Mouse (Mus musculus): ENCODE measurements at regions not wholly inside any gene's neighbourhood (a gene's known extent, or its start where the extent isn't known, plus 50 kb on each side); places are given as distances from the start of the nearest gene placed in this dataset.

- 63% methylated on average over 5 of the region's 5 CpGs for WGBS
- ATAC-seq: no peak
These were observed 204.9 kb upstream of the Irx5 start for GRCm38 (mm10) chr8:92152478-92152877.

DNA sequence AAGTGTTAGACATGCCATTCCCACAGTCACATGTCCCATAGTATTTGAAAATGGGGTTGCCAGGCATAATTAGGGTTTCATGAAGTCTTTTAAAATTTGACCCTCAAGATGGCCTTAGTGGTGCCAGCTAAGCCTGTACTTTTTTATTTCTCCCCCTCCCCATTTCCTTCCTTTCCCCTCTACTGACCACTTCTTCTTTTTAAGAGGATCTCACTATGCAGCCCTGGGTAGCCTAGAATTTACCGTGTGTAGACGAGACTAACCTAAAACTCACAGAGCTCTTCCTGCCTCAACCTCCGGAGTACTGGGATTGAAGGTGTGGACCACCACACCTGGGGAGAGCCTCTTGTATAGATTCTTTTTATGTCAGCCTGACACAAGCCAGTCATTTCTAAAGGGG is 209.8 kb upstream of the Irx5 start:
- H3K36me3 ChIP-seq (ENCODE audit: control insufficient read depth, insufficient read depth, low read length): no peaks in the 10 kb centered on the region
- H3K4me2 ChIP-seq (ENCODE audit: low read length): no peak overlapping the region
- H3K4me3 ChIP-seq (ENCODE audit: low read depth, low read length): no peak overlapping the region
- ATAC-seq: no peak
- no peak overlapping the region for H3K9ac ChIP-seq (ENCODE audit: low read depth, low read length)
- H3K27me3 ChIP-seq (ENCODE audit: control insufficient read depth, insufficient read depth, low read depth, low read length): no peaks in the 10 kb centered on the region
- 96% methylated on average over 3 of the region's 3 CpGs for WGBS
- H3K9me3 ChIP-seq (replicated peaks; ENCODE audit: control insufficient read depth, low read length, poor library complexity, severe bottlenecking): no peaks in the 10 kb centered on the region
- no peaks in the 10 kb centered on the region for H3K4me1 ChIP-seq (ENCODE audit: control insufficient read depth, insufficient read depth, low read length)
- H3K27ac ChIP-seq (ENCODE audit: low read length): no peak overlapping the region

More at GRCm38 (mm10) chr8:92152478-92152877, 204.9 kb upstream of the Irx5 start:
- H3K27ac ChIP-seq (ENCODE audit: low read length): no peak overlapping the region
- H3K9me3 ChIP-seq (replicated peaks; ENCODE audit: control insufficient read depth, low read length, poor library complexity, severe bottlenecking): no peaks in the 10 kb centered on the region
- H3K4me3 ChIP-seq (ENCODE audit: low read depth, low read length): no peak overlapping the region
- no peak overlapping the region for H3K9ac ChIP-seq (ENCODE audit: low read depth, low read length)
- no peaks in the 10 kb centered on the region for H3K4me1 ChIP-seq (ENCODE audit: control insufficient read depth, insufficient read depth, low read length)
- peaks cover 7% of the 10 kb centered on the region for H3K27me3 ChIP-seq (ENCODE audit: control insufficient read depth, insufficient read depth, low read depth, low read length)
- no peak overlapping the region for H3K4me2 ChIP-seq (ENCODE audit: low read length)
- no peaks in the 10 kb centered on the region for H3K36me3 ChIP-seq (ENCODE audit: control insufficient read depth, insufficient read depth, low read length)

GRCm38 (mm10) chr8:92137091-92137882 is 220.1 kb upstream of the Irx5 start:
- WGBS: 15% methylated on average over 17 of the region's 17 CpGs
- no peak overlapping the region for H3K27ac ChIP-seq (ENCODE audit: low read length)

GRCm38 (mm10) chr8:92136413-92136812 is 221.0 kb upstream of the Irx5 start:
- 13% methylated on average over 12 of the region's 13 CpGs for WGBS
- no peaks in the 10 kb centered on the region for H3K36me3 ChIP-seq (ENCODE audit: control insufficient read depth, insufficient read depth, low read length)
- no peak overlapping the region for H3K4me3 ChIP-seq (ENCODE audit: low read depth, low read length)
- no peak for ATAC-seq
- H3K9me3 ChIP-seq (replicated peaks; ENCODE audit: control insufficient read depth, low read length, poor library complexity, severe bottlenecking): no peaks in the 10 kb centered on the region
- no peaks in the 10 kb centered on the region for H3K27me3 ChIP-seq (ENCODE audit: control insufficient read depth, insufficient read depth, low read depth, low read length)
- no peak overlapping the region for H3K4me2 ChIP-seq (ENCODE audit: low read length)
- no peak overlapping the region for H3K9ac ChIP-seq (ENCODE audit: low read depth, low read length)
- H3K27ac ChIP-seq (ENCODE audit: low read length): no peak overlapping the region
- H3K4me1 ChIP-seq (ENCODE audit: control insufficient read depth, insufficient read depth, low read length): peaks cover 15% of the 10 kb centered on the region; the same call in 1 of the 2 replicates

More at GRCm38 (mm10) chr8:92137091-92137882, 220.1 kb upstream of the Irx5 start:
- Histone ChIP-seq H3K9ac (ENCODE audit: low read depth, low read length) (no peak overlapping the region), H3K9me3 (replicated peaks; ENCODE audit: control insufficient read depth, low read length, poor library complexity, severe bottlenecking) (no peaks in the 10 kb centered on the region), H3K4me1 (ENCODE audit: control insufficient read depth, insufficient read depth, low read length) (peaks cover 15% of the 10 kb centered on the region; the same call in 1 of the 2 replicates), H3K27me3 (ENCODE audit: control insufficient read depth, insufficient read depth, low read depth, low read length) (no peaks in the 10 kb centered on the region), H3K4me3 (ENCODE audit: low read depth, low read length) (no peak overlapping the region), H3K36me3 (ENCODE audit: control insufficient read depth, insufficient read depth, low read length) (no peaks in the 10 kb centered on the region), H3K4me2 (ENCODE audit: low read length) (no peak overlapping the region)
- ATAC-seq: no peak

GRCm38 (mm10) chr8:92134434-92134833 is 223.0 kb upstream of the Irx5 start:
- Histone ChIP-seq H3K4me1 (ENCODE audit: control insufficient read depth, insufficient read depth, low read length) (peaks cover 15% of the 10 kb centered on the region; the same call in 1 of the 2 replicates), H3K27ac (ENCODE audit: low read length) (no peak overlapping the region), H3K4me2 (ENCODE audit: low read length) (no peak overlapping the region), H3K9ac (ENCODE audit: low read depth, low read length) (no peak overlapping the region), H3K36me3 (ENCODE audit: control insufficient read depth, insufficient read depth, low read length) (no peaks in the 10 kb centered on the region), H3K4me3 (ENCODE audit: low read depth, low read length) (no peak overlapping the region), H3K9me3 (replicated peaks; ENCODE audit: control insufficient read depth, low read length, poor library complexity, severe bottlenecking) (no peaks in the 10 kb centered on the region), H3K27me3 (ENCODE audit: control insufficient read depth, insufficient read depth, low read depth, low read length) (no peaks in the 10 kb centered on the region)
- 10% methylated on average over 5 of the region's 5 CpGs for WGBS
- peak; percentile 36; the same call in 1 of the 2 replicates for ATAC-seq

GRCm38 (mm10) chr8:92133484-92134406 is 223.7 kb upstream of the Irx5 start:
- Histone ChIP-seq H3K9me3 (replicated peaks; ENCODE audit: control insufficient read depth, low read length, poor library complexity, severe bottlenecking) (no peaks in the 10 kb centered on the region), H3K36me3 (ENCODE audit: control insufficient read depth, insufficient read depth, low read length) (no peaks in the 10 kb centered on the region), H3K4me3 (ENCODE audit: low read depth, low read length) (no peak overlapping the region), H3K27ac (ENCODE audit: low read length) (0 out of 2 replicates have a peak overlapping the region, but pooled peaks have one; percentile 50), H3K4me1 (ENCODE audit: control insufficient read depth, insufficient read depth, low read length) (peaks cover 15% of the 10 kb centered on the region; the same call in 1 of the 2 replicates), H3K4me2 (ENCODE audit: low read length) (no peak overlapping the region), H3K27me3 (ENCODE audit: control insufficient read depth, insufficient read depth, low read depth, low read length) (no peaks in the 10 kb centered on the region), H3K9ac (ENCODE audit: low read depth, low read length) (no peak overlapping the region)
- 9% methylated on average over 24 of the region's 24 CpGs for WGBS
- peak; percentile 88 for ATAC-seq

DNA sequence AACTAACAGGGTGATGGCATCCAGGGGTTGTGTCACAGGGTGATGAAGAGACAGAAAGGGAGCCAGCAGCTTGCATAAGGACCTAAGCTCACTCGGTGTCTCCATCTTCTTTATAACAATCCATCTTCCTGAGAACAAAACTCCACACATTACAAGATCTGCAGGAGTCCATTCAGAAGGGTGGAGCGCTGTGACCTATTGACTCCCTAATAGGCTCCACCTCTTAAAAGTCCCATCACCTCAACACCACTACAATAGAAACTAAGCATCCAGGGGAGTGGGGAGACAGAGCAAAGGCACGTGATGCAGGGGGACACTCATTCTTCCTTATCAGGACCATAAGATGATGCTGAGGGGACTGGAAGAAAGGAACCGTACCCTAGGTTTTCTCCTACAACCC is 224.5 kb upstream of the Irx5 start:
- Histone ChIP-seq H3K36me3 (ENCODE audit: control insufficient read depth, insufficient read depth, low read length) (no peaks in the 10 kb centered on the region), H3K4me1 (ENCODE audit: control insufficient read depth, insufficient read depth, low read length) (peaks cover 15% of the 10 kb centered on the region; the same call in 1 of the 2 replicates), H3K27ac (ENCODE audit: low read length) (no peak overlapping the region), H3K27me3 (ENCODE audit: control insufficient read depth, insufficient read depth, low read depth, low read length) (no peaks in the 10 kb centered on the region), H3K4me2 (ENCODE audit: low read length) (no peak overlapping the region), H3K4me3 (ENCODE audit: low read depth, low read length) (no peak overlapping the region), H3K9me3 (replicated peaks; ENCODE audit: control insufficient read depth, low read length, poor library complexity, severe bottlenecking) (no peaks in the 10 kb centered on the region), H3K9ac (ENCODE audit: low read depth, low read length) (no peak overlapping the region)
- ATAC-seq: no peak
- 28% methylated on average over 4 of the region's 4 CpGs for WGBS

DNA sequence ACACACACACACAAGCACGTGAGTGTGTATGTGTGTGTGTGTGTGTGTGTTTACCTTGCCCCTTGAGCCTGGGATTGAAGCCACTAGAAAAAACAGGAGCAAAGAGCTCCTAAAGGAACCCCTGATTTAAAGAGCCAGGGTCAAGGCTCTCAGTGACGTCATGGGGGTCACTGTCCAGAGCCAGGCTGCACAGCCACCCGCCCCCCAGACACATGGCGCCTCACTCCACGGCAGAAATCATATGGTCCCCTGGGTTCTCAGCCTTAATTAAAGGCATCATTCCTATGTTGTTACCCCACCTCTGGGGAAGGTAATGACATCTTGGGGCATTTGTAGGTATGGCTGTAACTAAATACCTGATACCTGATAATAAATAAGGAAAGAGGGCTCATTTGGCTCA is 224.9 kb upstream of the Irx5 start:
- 60% methylated on average over 5 of the region's 5 CpGs for WGBS
- Histone ChIP-seq H3K4me3 (ENCODE audit: low read depth, low read length) (no peak overlapping the region), H3K9me3 (replicated peaks; ENCODE audit: control insufficient read depth, low read length, poor library complexity, severe bottlenecking) (no peaks in the 10 kb centered on the region), H3K4me1 (ENCODE audit: control insufficient read depth, insufficient read depth, low read length) (peaks cover 15% of the 10 kb centered on the region; the same call in 1 of the 2 replicates), H3K9ac (ENCODE audit: low read depth, low read length) (no peak overlapping the region), H3K27me3 (ENCODE audit: control insufficient read depth, insufficient read depth, low read depth, low read length) (peaks cover under 1% of the 10 kb centered on the region), H3K27ac (ENCODE audit: low read length) (no peak overlapping the region), H3K36me3 (ENCODE audit: control insufficient read depth, insufficient read depth, low read length) (no peaks in the 10 kb centered on the region), H3K4me2 (ENCODE audit: low read length) (no peak overlapping the region)
- no peak for ATAC-seq

Measured in midbrain, embryonic 16.5 days (tissue).